Mouse (Mus musculus) right cerebral cortex, postnatal 36 days (tissue): ENCODE data around the gene Atrip.

Experiments used
- DNase-seq, 2 experiments: peaks; one replicate each; pipeline ENCODE4 v3.0.0; 2022; ENCODE audit warnings: low spot score in 2 of 2, mixed read lengths in 1 of 2

Atrip gene

GRCm38 (mm10) chr9:109097831-109098230 is 23.9 kb upstream of the Atrip start:
- peak; percentile 54 to 63 for DNase-seq

GRCm38 (mm10) chr9:109097291-109097690 is 23.4 kb upstream of the Atrip start:
- DNase-seq, result no peak

- no peak for DNase-seq
These were observed 22.9 kb upstream of the Atrip start for GRCm38 (mm10) chr9:109096856-109097255.

DNA sequence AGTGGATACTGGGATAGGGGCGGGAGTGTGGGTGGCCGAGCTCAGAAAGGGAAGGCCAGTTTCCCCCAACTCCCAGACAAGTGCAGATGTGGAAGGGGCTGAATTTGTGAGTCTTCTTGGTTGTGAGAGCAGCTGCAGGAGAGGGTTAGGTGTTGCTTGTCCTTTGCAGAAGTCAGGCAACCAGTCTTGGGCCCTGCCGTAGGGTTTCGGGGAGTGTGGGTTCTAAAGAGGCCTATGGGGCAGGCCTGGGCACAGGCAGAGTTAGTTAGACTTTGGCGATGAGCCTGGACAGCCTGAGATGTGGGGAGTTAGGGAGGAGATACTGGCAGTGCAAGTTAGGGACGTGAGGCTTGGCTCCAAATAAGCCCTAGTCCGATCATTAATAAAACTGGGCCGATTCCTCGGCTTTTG is 22.3 kb upstream of the Atrip start:
- DNase-seq, result no peak

DNA sequence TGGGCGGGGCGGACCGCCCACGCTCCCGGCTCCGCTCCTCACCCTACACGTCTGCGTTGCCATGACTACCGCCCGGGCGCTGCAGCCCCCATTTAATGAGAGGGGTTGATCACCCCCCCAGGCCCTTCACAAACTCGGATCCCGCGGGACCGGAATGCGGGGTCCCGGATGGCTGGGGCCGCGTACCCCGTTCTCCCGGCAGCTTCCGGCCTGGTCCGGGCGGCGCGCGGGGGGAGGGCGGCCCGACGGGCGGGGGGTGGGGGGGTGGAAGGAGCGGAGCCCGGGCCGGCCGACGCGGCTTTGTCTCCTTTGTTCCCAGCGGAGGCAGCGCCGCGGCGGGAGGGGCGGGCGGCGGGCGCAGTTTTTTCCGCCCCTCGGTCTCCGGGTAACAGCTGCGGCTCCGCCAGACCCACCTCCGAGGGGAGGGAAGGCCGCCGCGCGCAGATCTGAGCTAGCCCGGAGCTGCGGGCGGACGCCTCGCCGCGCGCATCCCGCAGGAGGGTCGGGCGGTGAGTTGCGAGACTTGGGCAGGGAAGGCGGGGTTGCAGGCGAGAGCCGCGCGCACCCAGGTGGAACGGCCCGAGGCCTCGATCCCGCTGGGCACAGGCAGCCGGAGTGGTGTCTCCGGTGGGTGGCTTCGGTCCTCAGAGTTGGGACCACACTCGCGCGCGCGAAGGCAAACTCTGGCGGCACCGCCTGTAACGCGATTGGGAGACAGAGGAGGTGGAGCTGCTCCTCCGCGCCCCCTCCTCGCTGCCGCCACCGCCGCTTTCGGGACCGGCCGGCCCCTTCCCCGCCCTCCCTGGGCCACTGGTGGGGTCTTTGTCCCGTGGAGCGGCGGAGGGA is 21.4 kb upstream of the Atrip start, which contains the start of gene Plxnb1:
TSS of gene Plxnb1 (plus strand) at position 253 of the 846 bp plus-strand sequence.
- DNase-seq, result peak; percentile 47

DNA sequence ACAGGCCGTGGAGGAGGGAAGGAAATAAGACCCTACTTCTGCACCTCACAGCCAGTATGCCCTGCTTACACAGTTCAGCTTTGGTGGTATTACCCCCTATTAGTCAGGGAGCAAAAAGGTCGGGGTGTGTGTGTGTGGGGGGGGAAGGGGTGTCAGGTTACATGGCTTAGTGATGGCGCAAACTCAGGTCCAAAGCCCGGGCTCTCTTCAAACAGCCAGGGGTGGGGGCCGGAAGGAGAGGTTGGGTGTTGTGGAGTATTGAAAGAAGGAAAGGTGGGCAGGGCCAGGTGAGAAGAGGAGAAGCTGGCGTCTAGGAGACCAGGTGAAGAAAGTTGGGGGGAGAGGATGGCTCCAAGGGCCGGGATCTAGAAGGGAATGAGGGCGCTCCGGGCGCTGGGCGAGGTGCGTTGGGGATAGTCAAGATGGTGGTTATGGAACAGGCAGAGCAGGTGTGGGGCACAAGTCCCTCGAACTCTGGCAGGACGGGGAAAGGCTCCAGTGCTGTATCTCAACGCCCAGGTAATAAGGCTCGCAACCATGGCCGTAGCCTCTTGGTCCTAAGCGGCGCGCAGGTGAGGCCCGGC is 20.7 kb upstream of the Atrip start:
- no peak for DNase-seq

DNA sequence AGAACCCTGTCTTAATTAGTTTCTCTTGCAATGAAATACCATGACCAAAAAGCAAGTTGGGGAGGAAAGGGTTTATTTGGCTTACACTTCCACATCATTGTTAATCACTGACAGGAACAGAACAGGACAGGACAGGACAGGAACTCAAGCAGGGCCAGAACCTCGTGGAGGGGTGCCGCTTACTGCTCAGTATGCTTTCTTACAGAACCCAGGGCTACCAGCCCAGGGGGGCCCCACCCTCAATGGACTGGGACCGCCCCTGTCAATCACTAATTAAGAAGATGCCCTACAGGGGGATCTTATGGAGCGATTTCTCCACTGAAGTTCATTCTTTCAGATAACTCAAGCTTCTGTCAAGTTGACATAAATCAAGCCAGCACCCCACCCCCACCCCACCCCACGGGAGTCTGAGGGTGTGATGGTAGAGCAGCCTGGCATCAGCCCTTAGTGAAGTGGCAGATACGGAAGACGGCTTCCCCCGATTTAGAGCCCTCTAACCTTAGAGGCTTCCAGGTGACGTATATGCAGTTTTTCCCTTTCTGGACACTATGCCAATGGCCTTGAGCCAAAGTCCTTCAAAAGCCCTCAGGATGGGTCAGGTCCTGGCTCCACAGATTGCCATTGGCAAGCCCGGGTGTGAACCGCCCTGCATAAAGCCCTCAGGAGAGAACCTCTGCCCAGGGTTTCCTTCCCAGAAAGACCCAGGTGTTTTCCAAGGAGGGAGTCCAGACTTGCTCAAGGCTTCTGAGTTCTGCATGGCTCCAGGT is 20.0 kb upstream of the Atrip start:
- DNase-seq, result no peak

DNA sequence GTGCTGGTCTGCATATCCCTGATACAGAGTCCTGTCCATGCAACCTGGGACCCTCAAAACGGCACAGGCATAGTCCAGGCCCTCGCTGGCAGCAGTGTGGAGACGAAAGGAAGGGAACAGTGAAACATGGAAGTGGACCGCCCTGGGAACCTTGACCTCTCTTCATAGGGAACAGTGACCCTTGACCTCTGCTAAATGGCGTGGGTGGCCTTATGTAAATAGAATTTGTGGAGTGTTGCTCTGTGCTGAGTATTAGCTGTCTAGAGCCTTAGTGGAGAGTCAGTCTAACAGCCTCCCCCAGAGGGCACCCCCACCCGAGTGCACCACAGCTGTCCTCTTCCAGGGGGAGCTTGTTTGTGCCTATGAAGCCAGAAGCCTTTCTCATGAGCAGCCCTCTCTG is 18.9 kb upstream of the Atrip start:
- no peak for DNase-seq

- DNase-seq, result no peak
These were observed 17.9 kb upstream of the Atrip start for GRCm38 (mm10) chr9:109091802-109092201.

- peak in 1 of 2 experiments; percentile 27 for DNase-seq
These were observed 16.5 kb upstream of the Atrip start for GRCm38 (mm10) chr9:109090446-109090845.

GRCm38 (mm10) chr9:109087987-109088386 is 14.1 kb upstream of the Atrip start:
- DNase-seq, result peak in 1 of 2 experiments; percentile 50

- no peak for DNase-seq
These were observed 11.0 kb upstream of the Atrip start for GRCm38 (mm10) chr9:109084922-109085321.

DNA sequence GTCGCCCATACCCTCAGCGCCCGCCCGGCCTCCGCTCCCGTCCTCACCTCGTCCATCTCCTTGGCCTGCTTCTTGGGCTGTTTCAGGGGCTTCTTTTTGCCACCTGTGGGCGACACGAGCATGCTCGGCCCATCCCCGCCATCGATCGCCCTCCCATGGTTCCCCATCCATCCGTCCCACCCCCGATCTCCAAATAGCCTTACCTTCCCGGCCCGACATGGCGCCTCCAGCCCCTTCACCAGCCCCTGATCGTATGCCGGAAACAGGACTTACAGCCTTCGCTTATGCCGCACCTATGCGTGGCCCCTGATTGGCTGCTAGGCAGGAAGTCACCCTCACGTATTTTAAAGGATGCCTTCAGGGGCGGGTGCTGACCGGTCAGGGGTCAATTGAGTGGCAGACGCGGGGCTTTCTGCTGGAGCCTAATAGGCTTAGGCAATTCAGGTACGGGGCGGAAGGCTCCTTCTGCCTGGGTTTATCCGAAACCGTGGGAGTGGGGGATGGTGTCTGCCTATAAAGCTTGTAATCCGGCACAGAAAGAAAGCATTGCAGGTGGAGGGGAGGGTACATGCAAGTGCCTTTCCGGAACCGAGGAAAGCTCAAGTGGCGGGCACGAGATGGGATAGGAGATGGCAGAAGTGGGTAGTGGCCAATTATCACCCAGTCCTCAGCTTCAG is 8.3 kb upstream of the Atrip start, which contains the start of the genes Ccdc51 and Tma7:
TSS of gene Ccdc51 (plus strand) at position 370 of the 677 bp plus-strand sequence.
TSS of gene Tma7 (minus strand) at position 464 of the 677 bp plus-strand sequence.
- DNase-seq, result peak; percentile 89 to 91

DNA sequence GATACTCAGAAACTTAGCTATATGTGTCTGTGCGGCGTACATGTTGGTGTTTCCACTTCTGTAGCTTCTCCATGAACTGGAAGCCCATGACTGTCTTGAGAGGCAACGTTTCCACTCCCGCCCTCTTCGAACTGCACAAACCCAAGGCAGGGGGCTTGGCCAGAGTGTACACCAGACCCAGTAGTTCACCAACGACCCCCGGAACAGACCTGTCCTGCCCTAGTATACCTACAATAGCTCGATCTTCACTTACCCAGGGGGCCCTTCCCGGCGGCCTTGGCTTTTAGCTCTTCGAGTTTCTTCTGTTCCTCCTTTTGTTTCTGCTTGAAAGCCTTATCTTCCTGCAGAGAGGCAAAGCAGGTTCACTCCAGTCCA is 7.8 kb upstream of the Atrip start:
- DNase-seq, result no peak

- DNase-seq, result no peak
These were observed 6.6 kb upstream of the Atrip start for GRCm38 (mm10) chr9:109080516-109080915.

- no peak for DNase-seq
These were observed 5.7 kb downstream of the Atrip start for GRCm38 (mm10) chr9:109068095-109068735.

DNA sequence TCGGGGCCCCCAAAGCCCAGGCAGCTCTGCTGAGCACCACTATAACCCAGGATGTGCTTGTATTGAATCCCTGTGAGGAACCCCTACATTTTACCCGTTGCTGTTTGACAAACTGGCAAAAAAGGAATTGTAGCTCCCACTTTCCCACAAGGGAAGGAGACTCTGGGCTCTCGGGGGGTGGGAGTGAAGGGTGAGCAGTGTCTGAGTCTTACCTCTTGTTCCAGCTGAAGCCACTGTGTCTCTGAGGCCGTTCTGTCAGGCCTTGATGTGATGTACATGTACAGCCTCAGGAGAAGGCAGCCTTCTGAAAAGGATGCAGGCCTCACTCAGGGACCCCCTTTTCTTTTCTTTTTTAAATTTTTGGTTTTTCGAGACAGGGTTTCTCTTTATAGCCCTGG is 13.0 kb downstream of the Atrip start:
- DNase-seq, result no peak

DNA sequence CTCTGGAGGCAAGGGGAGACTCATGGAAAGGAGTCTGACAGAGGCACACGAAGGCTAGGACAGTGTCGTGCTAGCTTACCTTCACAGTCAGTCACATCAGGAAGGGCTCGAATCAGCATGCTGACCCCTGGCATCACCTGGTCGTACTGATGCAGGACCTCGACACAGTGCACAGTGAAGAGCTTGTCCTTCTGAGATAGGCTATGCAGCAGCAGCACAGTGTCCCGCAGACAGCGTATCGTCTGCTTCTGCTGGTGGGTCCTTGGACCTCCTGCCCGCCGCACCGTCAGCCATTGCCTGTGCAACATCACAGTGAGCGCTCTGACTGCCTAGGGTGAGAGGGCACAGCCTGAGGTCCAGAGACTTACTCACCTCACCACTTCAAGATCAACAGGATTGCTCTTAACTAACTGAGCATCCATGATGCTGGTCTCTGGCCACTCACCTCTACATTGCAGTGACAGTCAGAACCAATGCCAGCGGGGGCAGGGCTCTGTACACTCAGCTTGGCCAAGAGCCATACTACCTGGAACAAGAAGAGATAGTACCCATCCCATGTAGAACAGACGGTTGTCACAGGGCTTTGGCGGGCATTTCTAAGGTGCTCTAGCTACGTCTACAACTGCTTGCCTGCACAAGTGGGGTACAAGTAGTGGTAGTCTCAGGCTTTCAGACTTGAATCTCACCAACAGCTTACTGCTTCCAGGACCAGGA is 13.6 kb downstream of the Atrip start:
- no peak for DNase-seq

DNA sequence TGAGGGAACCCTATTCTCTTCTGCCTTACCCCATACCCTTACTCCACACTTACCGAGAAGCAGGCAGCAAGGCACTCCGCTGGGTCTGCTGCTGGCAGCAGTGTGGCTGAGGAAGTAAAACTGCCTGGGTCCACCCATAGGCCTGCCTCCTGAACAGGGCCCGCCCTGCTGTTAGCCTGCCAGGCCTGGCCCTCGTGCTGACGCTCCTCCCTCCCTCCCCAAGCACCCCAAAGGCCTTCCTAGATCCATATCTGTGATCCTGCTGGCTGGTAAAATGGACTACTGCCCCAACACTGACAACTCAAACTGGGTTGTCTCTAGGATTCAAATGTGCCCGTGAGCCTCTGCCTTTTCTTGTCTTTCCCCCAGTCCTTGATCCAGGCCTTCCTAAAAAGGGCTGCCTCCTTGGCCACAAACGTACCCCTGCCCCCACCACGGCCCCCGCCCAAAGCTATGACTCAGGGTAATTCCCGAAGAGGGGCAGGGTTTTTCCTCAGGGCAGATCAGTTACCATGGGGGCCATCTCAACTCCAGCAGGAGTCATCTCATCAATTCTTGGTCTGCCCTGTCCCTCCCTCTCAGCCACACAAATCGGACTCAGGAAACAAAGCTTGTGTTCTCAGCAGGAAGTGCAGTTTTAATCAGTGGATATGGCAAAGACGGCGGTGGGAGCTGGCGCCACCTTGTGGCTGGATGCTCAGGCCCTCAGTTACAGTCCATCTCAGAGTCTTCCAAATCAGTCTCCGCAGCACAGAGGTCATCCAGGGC is 14.6 kb downstream of the Atrip start, which contains the start of gene Trex1:
TSS of gene Trex1 (minus strand) at position 599 of the 768 bp plus-strand sequence.
- peak; percentile 82 to 87 for DNase-seq
